Mouse (Mus musculus) embryo, embryonic 10 days (tissue): Measurements from ENCODE around the gene Rreb1.

ENCODE experiments used
- DNase-seq: peaks from one replicate; pipeline ENCODE4 v3.0.0-alpha.2; 2015; ENCODE audit warnings: low spot score

The Rreb1 gene

GRCm38 (mm10) chr13:37979506-37979905 lies 201.3 kb downstream of the Rreb1 start:
- no peak for DNase-seq

- DNase-seq = no peak
Observed at GRCm38 (mm10) chr13:37980346-37980745, 202.1 kb downstream of the Rreb1 start.

DNA sequence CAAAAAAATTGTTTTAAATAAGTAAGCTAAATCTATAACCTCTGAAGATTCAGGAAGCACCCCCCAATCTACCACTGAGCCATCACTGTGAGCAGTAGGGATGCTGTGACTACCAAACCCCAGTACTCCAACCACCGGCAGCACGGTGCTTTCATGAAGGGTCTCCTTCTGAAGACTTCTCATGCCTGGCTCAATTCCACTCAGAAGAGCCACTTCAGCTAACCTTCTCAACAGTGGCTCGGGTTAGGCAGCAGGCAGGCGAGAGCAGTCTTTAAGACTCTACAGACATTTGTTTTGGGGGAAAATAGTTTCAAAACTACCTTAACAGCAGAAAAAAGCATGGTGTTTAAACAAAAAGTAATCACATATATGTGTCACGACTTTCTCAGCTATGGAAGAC lies 202.9 kb downstream of the Rreb1 start:
- no peak for DNase-seq

- DNase-seq = no peak
Observed at GRCm38 (mm10) chr13:37986166-37986565, 208.0 kb downstream of the Rreb1 start.

DNA sequence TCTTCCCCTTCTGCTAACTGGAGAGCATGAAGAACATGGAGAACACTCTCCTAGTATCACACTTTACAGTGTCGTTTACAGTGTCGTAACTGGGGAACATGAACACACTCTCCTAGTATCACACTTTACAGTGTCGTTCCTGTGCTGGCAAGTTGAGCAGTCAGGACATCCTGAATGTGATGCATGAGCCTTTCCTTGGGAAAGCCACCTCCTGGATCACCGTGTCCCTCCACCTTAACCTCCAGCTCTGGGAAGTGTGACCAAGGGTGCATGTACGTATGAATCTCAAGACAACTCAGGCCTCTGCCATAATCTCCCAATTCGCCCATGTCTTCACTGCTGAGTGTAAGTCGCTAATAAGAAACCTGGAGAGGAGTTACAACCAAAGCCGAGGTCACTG lies 211.5 kb downstream of the Rreb1 start:
- no peak for DNase-seq

DNA sequence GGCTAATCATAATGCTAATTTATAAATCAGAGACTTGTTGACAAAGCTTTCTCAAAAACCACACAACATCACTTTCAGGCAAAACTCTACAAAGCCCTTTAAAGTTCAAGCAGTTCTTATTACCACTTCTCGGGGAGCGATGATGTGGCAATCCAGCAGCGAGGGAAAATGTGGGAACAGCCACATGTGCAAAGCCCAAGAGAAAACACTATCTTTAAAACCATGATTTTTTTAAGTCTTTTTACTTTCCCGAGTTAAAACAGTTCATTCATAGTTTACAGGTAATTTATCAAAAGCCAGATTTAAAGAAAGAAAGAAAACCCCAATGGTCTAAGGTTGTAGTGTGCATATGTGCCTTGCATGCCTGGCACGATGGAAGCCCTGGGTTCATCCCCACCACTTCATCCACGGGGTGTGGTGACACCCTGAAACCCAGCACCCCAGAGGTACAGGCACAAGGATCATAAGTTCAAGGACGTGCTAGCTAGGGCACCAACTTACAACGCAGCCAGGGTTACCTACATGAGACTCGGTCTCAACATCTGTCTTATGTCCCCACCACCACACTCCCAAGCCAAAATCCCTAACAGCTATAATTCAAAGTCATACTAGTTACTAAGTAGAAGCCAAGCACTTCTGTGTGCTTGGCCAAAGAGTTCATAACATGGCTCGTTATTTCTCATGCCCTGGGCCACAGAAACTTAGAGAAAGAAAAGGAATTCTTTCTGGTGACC lies 214.6 kb downstream of the Rreb1 start:
- no peak for DNase-seq

DNA sequence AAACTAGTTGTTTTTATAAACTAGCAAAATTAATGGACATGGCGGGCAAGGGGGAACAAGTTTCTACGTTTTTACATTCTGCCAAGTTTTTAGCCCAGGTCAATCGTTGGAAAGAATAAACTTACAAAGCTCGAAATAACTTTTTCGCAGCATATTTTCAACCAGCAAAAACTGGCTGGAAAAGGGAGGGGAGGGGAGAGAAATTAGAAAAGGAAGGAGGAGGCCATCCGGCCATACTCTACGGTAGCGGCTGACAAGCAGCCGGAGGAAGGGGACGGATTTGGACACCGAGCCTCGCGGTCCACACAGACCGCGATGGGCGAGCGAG lies 215.1 kb downstream of the Rreb1 start:
- no peak for DNase-seq

- DNase-seq = peak; percentile 97
Observed at GRCm38 (mm10) chr13:37993704-37994404, 215.7 kb downstream of the Rreb1 start, which contains the start of gene Ssr1. Gene Ssr1, minus strand, starts transcription at chr13:37994217.

GRCm38 (mm10) chr13:37994405-37994749 lies 216.2 kb downstream of the Rreb1 start:
- no peak for DNase-seq

- no peak for DNase-seq
Observed at GRCm38 (mm10) chr13:37999713-38000112, 221.5 kb downstream of the Rreb1 start.
